Mouse (Mus musculus): ENCODE results near the gene Dgke. TPM values are rescaled to one million over a fixed set of nuclear protein-coding genes. Genes with fewer than 3 reads are reported as not detected.

Gene Dgke
- polyA plus RNA-seq, 1 experiment from 2014 or later: 3.4 TPM

DNA sequence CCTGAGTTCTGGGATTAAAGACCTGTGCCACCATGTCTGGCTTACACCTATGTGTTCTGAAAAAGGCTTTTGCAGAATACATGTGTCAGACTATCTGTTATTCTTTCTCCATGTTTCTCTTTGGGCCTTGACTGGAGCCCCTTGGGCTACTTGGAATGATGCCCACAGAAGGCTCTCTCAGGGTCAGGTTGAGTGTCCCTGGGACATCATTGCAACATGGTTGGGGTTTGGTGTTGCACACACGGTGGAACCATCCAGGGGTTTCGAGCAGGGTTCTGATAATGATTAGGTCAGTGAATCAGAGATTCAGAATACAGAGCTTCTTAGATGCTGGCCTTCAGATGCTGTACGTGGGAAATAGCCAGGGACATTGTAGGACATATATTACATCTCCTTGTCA, 11.7 kb upstream of the Dgke start:
- Histone ChIP-seq H3K27me3 (replicated peaks; ENCODE audit: insufficient read depth, low read length) (no peaks in the 10 kb centered on the region), H3K9ac (replicated peaks; ENCODE audit: low read depth) (no peak overlapping the region), H3K36me3 (ENCODE audit: insufficient read depth, low read length) (no peaks in the 10 kb centered on the region), H3K9me3 (ENCODE audit: low read length) (no peaks in the 10 kb centered on the region), H3K4me3 (ENCODE audit: low read depth, low read length) (no peak overlapping the region), H3K27ac (ENCODE audit: low read length) (no peak overlapping the region), H3K4me2 (replicated peaks; ENCODE audit: low read depth, low read length) (no peak overlapping the region), H3K4me1 (ENCODE audit: insufficient read depth, low read depth, low read length) (no peaks in the 10 kb centered on the region)
- DNase-seq (ENCODE audit: low spot score) (no peak), ATAC-seq (no peak)
- TF ChIP-seq CTCF (IDR thresholded peaks at IDR 0.05): no peak
- no peak for TF ChIP-seq EP300 (IDR thresholded peaks at IDR 0.05)
- WGBS: 93% methylated on average over 3 of the region's 3 CpGs

- 73% methylated on average over 8 of the region's 8 CpGs for WGBS
- DNase-seq (ENCODE audit: low spot score) (no peak), ATAC-seq (no peak)
- Histone ChIP-seq H3K27ac (ENCODE audit: low read length) (no peak overlapping the region), H3K27me3 (replicated peaks; ENCODE audit: insufficient read depth, low read length) (no peaks in the 10 kb centered on the region), H3K4me2 (replicated peaks; ENCODE audit: low read depth, low read length) (no peak overlapping the region), H3K4me3 (ENCODE audit: low read depth, low read length) (no peak overlapping the region), H3K4me1 (ENCODE audit: insufficient read depth, low read depth, low read length) (no peaks in the 10 kb centered on the region), H3K9me3 (ENCODE audit: low read length) (no peaks in the 10 kb centered on the region), H3K36me3 (ENCODE audit: insufficient read depth, low read length) (no peaks in the 10 kb centered on the region), H3K9ac (replicated peaks; ENCODE audit: low read depth) (no peak overlapping the region)
- no peak for TF ChIP-seq EP300 (IDR thresholded peaks at IDR 0.05)
- no peak for TF ChIP-seq CTCF (IDR thresholded peaks at IDR 0.05)
Measured at GRCm38 (mm10) chr11:89077601-89078000, 11.0 kb upstream of the Dgke start.

DNA sequence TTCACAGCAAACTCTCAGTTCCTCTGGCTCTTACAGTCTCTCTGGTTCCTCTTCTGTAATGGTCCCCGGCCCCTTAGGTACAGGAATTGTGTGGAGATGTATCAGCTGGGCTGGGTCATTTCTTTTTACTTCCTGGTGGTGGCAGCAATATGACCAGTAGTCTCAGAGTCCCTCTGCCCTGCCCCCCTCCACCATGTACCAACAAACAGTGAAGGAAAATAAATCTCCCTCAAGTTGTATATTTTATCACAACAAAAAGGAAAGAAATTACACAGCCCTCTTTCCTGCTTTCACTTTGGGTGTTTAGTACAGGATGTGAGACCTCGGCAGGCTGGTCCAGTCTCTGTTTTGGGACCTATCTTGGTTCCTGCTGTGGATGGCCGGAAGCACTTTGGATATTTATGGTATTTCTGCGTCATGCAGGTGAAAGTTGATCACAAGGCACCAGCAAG, 9.7 kb upstream of the Dgke start:
- peak; percentile 32 for DNase-seq (ENCODE audit: low spot score)

DNA sequence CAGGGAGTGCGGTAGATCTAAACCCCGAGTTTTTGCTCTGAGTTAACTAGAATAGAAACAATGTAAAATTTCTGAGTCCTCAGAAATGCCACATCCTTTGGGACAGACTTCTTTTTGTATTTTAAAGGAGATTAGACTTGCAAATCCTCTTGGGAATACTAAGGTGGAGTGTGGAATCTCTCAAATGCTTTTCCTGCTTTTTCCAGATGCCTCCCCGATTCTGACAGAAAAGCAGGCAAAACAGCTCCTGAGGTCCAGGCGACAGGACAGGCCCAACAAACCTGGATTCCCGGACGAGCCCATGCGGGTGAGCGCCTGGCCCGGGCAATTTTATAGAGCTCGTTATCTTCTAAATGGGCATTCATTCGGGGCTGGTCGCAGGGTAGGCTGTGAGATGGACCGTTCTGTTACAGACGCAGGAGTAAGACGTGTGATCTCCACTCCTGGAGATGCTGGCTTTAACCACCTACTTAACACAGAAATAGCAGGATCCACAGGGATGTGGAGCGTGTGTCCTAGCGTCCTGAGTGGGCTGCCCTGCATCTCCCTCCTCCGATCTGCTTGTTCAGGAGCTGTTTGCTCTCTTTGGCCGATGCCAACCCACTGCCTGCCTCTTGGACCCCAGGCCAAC, 8.2 kb upstream of the Dgke start:
- Histone ChIP-seq H3K36me3 (ENCODE audit: insufficient read depth, low read length) (no peaks in the 10 kb centered on the region), H3K27me3 (replicated peaks; ENCODE audit: insufficient read depth, low read length) (no peaks in the 10 kb centered on the region), H3K9ac (replicated peaks; ENCODE audit: low read depth) (no peak overlapping the region), H3K4me2 (replicated peaks; ENCODE audit: low read depth, low read length) (no peak overlapping the region), H3K4me3 (ENCODE audit: low read depth, low read length) (no peak overlapping the region), H3K9me3 (ENCODE audit: low read length) (no peaks in the 10 kb centered on the region), H3K27ac (ENCODE audit: low read length) (no peak overlapping the region), H3K4me1 (ENCODE audit: insufficient read depth, low read depth, low read length) (no peaks in the 10 kb centered on the region)
- DNase-seq (ENCODE audit: low spot score) (no peak), ATAC-seq (no peak)
- TF ChIP-seq EP300 (IDR thresholded peaks at IDR 0.05) (no peak), CTCF (IDR thresholded peaks at IDR 0.05) (no peak)
- 77% methylated on average over 19 of the region's 19 CpGs for WGBS

More for the DNA sequence above, 9.7 kb upstream of the Dgke start:
- Histone ChIP-seq H3K9ac (replicated peaks; ENCODE audit: low read depth) (no peak overlapping the region), H3K27me3 (replicated peaks; ENCODE audit: insufficient read depth, low read length) (no peaks in the 10 kb centered on the region), H3K4me2 (replicated peaks; ENCODE audit: low read depth, low read length) (no peak overlapping the region), H3K36me3 (ENCODE audit: insufficient read depth, low read length) (no peaks in the 10 kb centered on the region), H3K27ac (ENCODE audit: low read length) (no peak overlapping the region), H3K9me3 (ENCODE audit: low read length) (no peaks in the 10 kb centered on the region), H3K4me1 (ENCODE audit: insufficient read depth, low read depth, low read length) (no peaks in the 10 kb centered on the region), H3K4me3 (ENCODE audit: low read depth, low read length) (no peak overlapping the region)
- 51% methylated on average over 4 of the region's 4 CpGs for WGBS
- TF ChIP-seq EP300 (IDR thresholded peaks at IDR 0.05) (no peak), CTCF (IDR thresholded peaks at IDR 0.05) (peak; percentile 26)
- peak; percentile 21; the same call in 1 of the 2 replicates for ATAC-seq

DNA sequence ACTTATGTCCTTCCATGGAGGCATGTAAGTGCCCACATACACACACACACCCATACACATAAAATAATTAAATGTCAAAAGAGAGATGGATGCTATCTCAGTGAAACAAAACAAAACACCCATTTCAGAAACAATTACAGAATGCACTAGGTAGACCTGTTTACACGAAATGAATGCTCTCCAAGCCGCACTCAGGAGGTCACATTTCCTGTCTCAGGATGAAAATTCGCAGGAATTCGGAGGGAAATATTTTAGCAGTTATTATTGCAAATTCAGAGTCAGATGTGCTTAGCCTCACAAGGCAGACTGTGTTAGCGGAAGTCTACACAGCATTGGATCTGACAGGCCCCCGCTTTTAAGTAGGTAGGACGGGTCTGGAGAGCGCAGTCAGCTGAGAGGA, 6.9 kb upstream of the Dgke start, which contains the start of gene Gm525:
Gene Gm525 (plus strand): TSS at position 301 of the 400 bp plus-strand sequence.
- WGBS: 59% methylated on average over 8 of the region's 8 CpGs
- Histone ChIP-seq H3K27ac (ENCODE audit: low read length) (no peak within 1 kb of the TSS), H3K4me2 (replicated peaks; ENCODE audit: low read depth, low read length) (no peak within 1 kb of the TSS), H3K27me3 (replicated peaks; ENCODE audit: insufficient read depth, low read length) (no peaks in the 10 kb centered on the region), H3K4me1 (ENCODE audit: insufficient read depth, low read depth, low read length) (no peaks in the 10 kb centered on the region), H3K9me3 (ENCODE audit: low read length) (no peaks in the 10 kb centered on the region), H3K4me3 (ENCODE audit: low read depth, low read length) (no peak within 1 kb of the TSS), H3K9ac (replicated peaks; ENCODE audit: low read depth) (no peak within 1 kb of the TSS), H3K36me3 (ENCODE audit: insufficient read depth, low read length) (no peaks in the 10 kb centered on the region)
- ATAC-seq: no peak
- no peak for DNase-seq (ENCODE audit: low spot score)
- no peak for TF ChIP-seq EP300 (IDR thresholded peaks at IDR 0.05)
- no peak for TF ChIP-seq CTCF (IDR thresholded peaks at IDR 0.05)

DNA sequence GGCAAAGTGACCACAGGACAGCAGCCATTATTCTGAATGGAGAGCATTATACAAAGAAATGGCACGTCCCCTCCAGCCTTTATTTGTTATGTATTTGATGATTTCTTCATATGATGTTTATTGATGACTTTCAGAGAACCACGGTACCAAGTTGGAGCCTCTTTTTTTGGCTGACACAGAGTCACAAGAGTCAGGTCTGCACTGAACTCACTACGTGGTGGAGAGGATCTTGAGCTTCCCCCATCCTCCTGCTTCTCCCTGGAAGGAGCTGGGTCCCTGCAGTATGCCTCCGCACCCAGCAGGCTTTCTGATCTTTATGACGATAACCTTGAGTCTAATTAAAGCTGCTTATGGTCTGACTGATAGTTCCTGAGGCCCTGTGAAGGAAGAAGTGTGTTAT, 4.9 kb upstream of the Dgke start:
- H3K27ac ChIP-seq (ENCODE audit: low read length): no peak overlapping the region
- no peak overlapping the region for H3K4me2 ChIP-seq (replicated peaks; ENCODE audit: low read depth, low read length)
- H3K4me1 ChIP-seq (ENCODE audit: insufficient read depth, low read depth, low read length): no peaks in the 10 kb centered on the region
- DNase-seq (ENCODE audit: low spot score): no peak
- H3K9ac ChIP-seq (replicated peaks; ENCODE audit: low read depth): no peak overlapping the region
- TF ChIP-seq EP300 (IDR thresholded peaks at IDR 0.05): no peak
- no peak for TF ChIP-seq CTCF (IDR thresholded peaks at IDR 0.05)
- H3K27me3 ChIP-seq (replicated peaks; ENCODE audit: insufficient read depth, low read length): no peaks in the 10 kb centered on the region
- H3K9me3 ChIP-seq (ENCODE audit: low read length): no peaks in the 10 kb centered on the region
- H3K36me3 ChIP-seq (ENCODE audit: insufficient read depth, low read length): no peaks in the 10 kb centered on the region
- H3K4me3 ChIP-seq (ENCODE audit: low read depth, low read length): no peak overlapping the region
- 56% methylated on average over 5 of the region's 5 CpGs for WGBS
- ATAC-seq: no peak
